Mouse (Mus musculus) forebrain, embryonic 12.5 days (tissue): ENCODE data around the gene Rbmy. TPM values are rescaled to one million over a fixed set of nuclear protein-coding genes. Genes with fewer than 3 reads are reported as not detected.
"Not testable (repeated sequence)": the region's sequence is repeated elsewhere in the genome, so short reads cannot be mapped to it uniquely, and the experiment has no call there.

Experiments used
- ATAC-seq: fragments of 200-750 bp; cut with Nextera tagmentation; 2 replicates; pipeline ENCODE4 v1.8.0; 2017; ENCODE audit warnings: moderate TSS enrichment; ENCODE audit not compliant: low FRiP score
- H3K27ac ChIP-seq: fragments of 300-500 bp; sonication (generic); 2 replicates; pipeline ENCODE4 v1.5.1; 2016; ENCODE audit warnings: mild to moderate bottlenecking
- H3K27me3 ChIP-seq: fragments of 300-500 bp; sonication (generic); 2 replicates; pipeline ENCODE4 v1.6.1; 2016; ENCODE audit warnings: mild to moderate bottlenecking
- H3K36me3 ChIP-seq: fragments of 300-500 bp; sonication (generic); replicated peaks from 2 replicates; pipeline ENCODE4 v1.6.1; 2016; ENCODE audit warnings: mild to moderate bottlenecking
- H3K4me1 ChIP-seq: fragments of 300-500 bp; sonication (generic); 2 replicates; pipeline ENCODE4 v1.6.1; 2016
- H3K4me2 ChIP-seq: fragments of 300-500 bp; sonication (generic); 2 replicates; pipeline ENCODE4 v1.6.1; 2016; ENCODE audit warnings: mild to moderate bottlenecking, moderate library complexity
- H3K4me3 ChIP-seq: fragments of 300-500 bp; sonication (generic); replicated peaks from 2 replicates; pipeline ENCODE4 v1.5.1; 2016; ENCODE audit warnings: mild to moderate bottlenecking
- H3K9ac ChIP-seq: fragments of 300-500 bp; sonication (generic); 2 replicates; pipeline ENCODE4 v1.6.1; 2016; ENCODE audit warnings: mild to moderate bottlenecking
- H3K9me3 ChIP-seq: fragments of 300-500 bp; sonication (generic); 2 replicates; pipeline ENCODE4 v1.6.1; 2016
- WGBS: fragments of 180-500 bp; shearing (Covaris S2); methylation state at CpG from one replicate; pipeline ENCODE4 v1.1.7; 2016; 5-methylcytosine and 5-hydroxymethylcytosine counted together
- polyA plus RNA-seq: library from polyadenylated mRNA; unstranded; fragments of >200 nt; fragmentation: Nextera tagmentation; extraction: Ambion mirVana; gene quantifications from 2 replicates; pipeline ENCODE4 v1.2.1, GENCODE M21; 2016

The Rbmy gene
- polyA plus RNA-seq: not detected in 2 replicates

DNA sequence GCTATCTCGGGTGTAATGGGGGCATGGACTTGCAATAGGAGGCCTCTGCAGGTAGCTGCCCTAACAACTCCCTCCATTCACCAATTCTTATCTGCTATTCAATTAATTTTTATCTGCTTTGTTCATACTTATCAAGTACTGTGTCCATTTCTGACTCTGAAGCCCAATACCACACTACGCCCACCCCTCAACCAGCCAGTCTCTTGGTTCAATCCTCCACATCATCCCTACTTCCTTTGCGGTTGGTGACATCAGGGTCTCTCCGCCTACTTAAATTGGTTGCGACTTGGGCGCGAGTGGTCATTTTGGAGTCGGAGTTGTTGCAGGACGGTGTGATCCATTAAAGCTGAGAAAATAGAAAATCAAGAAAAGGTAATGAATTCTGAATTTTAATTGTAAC lies at the start of gene Rbmy, which contains the start of gene Gm10256:
Gene Rbmy, plus strand, starts transcription at position 301 of the 400 bp plus-strand sequence.
Gene Gm10256, plus strand, starts transcription at position 320 of the 400 bp plus-strand sequence.
- WGBS: no CpG with 5 or more reads among the region's 9 CpGs
- ATAC-seq, H3K27ac ChIP-seq: not testable (repeated sequence)

DNA sequence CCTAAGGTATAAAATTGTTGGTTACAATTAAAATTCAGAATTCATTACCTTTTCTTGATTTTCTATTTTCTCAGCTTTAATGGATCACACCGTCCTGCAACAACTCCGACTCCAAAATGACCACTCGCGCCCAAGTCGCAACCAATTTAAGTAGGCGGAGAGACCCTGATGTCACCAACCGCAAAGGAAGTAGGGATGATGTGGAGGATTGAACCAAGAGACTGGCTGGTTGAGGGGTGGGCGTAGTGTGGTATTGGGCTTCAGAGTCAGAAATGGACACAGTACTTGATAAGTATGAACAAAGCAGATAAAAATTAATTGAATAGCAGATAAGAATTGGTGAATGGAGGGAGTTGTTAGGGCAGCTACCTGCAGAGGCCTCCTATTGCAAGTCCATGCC lies 34.4 kb upstream of the Rbmy start, which contains the start of gene Gm4064:
Gene Gm4064, minus strand, starts transcription at position 101 of the 400 bp plus-strand sequence.
- not testable (repeated sequence) for H3K36me3 ChIP-seq, H3K27me3 ChIP-seq, H3K9me3 ChIP-seq, H3K4me2 ChIP-seq, H3K9ac ChIP-seq, H3K27ac ChIP-seq, ATAC-seq, H3K4me3 ChIP-seq, H3K4me1 ChIP-seq
- WGBS: no CpG with 5 or more reads among the region's 8 CpGs

More for the DNA sequence above, at the start of gene Rbmy, which contains the start of gene Gm10256:
- not testable (repeated sequence) for H3K27me3 ChIP-seq, H3K4me2 ChIP-seq, H3K9ac ChIP-seq, H3K36me3 ChIP-seq, H3K4me3 ChIP-seq, H3K9me3 ChIP-seq, H3K4me1 ChIP-seq

Other genes starting within 250 kb of the Rbmy start
- not detected in 2 replicates for gene H2al2c, start 231.6 kb upstream of the Rbmy start, polyA plus RNA-seq
- not detected in 2 replicates for gene Sry, start 167.0 kb upstream of the Rbmy start, polyA plus RNA-seq
- not detected in 2 replicates for gene H2al2b, start 110.0 kb upstream of the Rbmy start, polyA plus RNA-seq
- not detected in 2 replicates for gene Gm4064, start 34.5 kb upstream of the Rbmy start, polyA plus RNA-seq
- not detected in 2 replicates for gene Gm10256, start within 50 bp of the Rbmy start, polyA plus RNA-seq
- not detected in 2 replicates for gene Gm10352, start 70.3 kb downstream of the Rbmy start, polyA plus RNA-seq
- not detected in 2 replicates for gene Gm29289, start 101.9 kb downstream of the Rbmy start, polyA plus RNA-seq